Mouse (Mus musculus): ENCODE results near the gene Hpca.

DNA sequence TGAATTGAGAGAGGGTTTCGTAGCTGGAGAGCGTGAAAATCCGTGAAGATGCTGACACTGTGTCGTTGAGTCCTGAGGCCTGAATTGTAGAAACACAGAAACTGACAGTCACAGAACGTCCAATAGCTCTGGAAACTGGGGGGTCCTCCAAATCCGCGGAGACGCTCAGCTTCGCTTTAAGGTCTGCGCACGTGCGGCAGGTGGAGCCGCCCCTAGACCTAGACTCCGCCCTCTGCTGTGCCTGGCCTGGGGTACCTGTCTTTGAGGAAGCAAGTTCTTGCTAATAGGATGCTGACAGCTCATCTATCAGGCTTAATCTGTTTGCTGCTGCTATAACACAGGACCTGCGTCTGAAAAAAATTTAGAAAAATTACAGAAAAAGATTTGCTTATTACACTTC, 26.6 kb downstream of the Hpca start:
- no peak for TF ChIP-seq TAL1 (IDR thresholded peaks at IDR 0.05; ENCODE audit: low read length)
- TF ChIP-seq GATA1 (IDR thresholded peaks at IDR 0.05; ENCODE audit: low read length), result no peak
